Comparison of ENCODE assay signal across 12 mouse cellular contexts in the genomic region with DNA sequence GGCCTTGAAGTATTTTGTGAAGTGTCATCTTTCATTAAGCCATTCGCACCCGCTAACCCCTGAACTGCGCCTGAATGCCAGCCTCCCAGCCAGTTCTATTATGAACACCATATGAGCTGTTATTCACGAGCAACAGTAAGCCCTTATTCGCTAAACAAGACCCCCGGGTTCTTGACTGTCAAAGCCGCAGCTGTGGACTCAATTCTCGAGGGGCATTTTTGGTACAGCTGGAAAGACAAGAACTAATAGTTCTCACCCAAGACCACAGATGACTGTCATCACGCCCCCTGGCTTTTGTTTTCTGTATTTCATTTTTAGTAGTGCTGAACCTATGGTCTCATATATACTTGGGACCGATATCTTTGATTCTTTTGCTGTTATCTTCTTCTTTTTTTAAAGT. TPM values are rescaled to one million over a fixed set of nuclear protein-coding genes. Genes with fewer than 3 reads are reported as not detected.
DNase-seq lines count a peak whose midpoint lies in the region; ATAC-seq lines count a peak whose summit lies in the region.
"Had no signal": no experiment of that assay in that cellular context is flagged by ENCODE, and none has a peak within 500 bp of the region (broad histone marks: within the 10 kb centered on the region; RNA-seq: fewer than 3 reads in every experiment).

No protein-coding gene starts in this region.

- peak; percentile 36 to 50 for DNase-seq in cerebellum, postnatal 14 days
- no peak for DNase-seq in cerebellum, adult 11-12 months
- DNase-seq in left cerebral cortex, postnatal 4 days, result peak; percentile 17
- no peak for DNase-seq in left cerebral cortex, postnatal 36 days (ENCODE audit: low spot score in 2 of 2)
- no peak for DNase-seq in urinary bladder, postnatal 4 days (ENCODE audit: low spot score in 2 of 2)
- DNase-seq in frontal cortex, postnatal 14 days (ENCODE audit: low spot score in 2 of 2), result no peak

- H3K27me3 ChIP-seq in embryonic facial prominence, embryonic 15.5 days, result peaks cover 9% of the 10 kb centered on the region; the same call in 1 of the 2 replicates
- H3K27me3 ChIP-seq in midbrain, embryonic 16.5 days (ENCODE audit: control insufficient read depth, insufficient read depth, low read depth, low read length), result no peaks in the 10 kb centered on the region

- H3K36me3 ChIP-seq in embryonic facial prominence, embryonic 15.5 days, result no peaks in the 10 kb centered on the region
- H3K36me3 ChIP-seq in midbrain, embryonic 16.5 days (ENCODE audit: control insufficient read depth, insufficient read depth, low read length), result no peaks in the 10 kb centered on the region
- H3K36me3 ChIP-seq: heart, embryonic 10.5 days had no signal

- no peak overlapping the region for H3K27ac ChIP-seq in embryonic facial prominence, embryonic 15.5 days (replicated peaks)
- no peak overlapping the region for H3K27ac ChIP-seq in midbrain, embryonic 16.5 days (ENCODE audit: low read length)
- H3K27ac ChIP-seq: heart, embryonic 10.5 days had no signal

- no peak overlapping the region for H3K4me3 ChIP-seq in embryonic facial prominence, embryonic 15.5 days (replicated peaks)
- no peak overlapping the region for H3K4me3 ChIP-seq in midbrain, embryonic 16.5 days (ENCODE audit: low read depth, low read length)
- H3K4me3 ChIP-seq: erythroblast, embryonic 14.5 days; heart, embryonic 10.5 days; megakaryocyte, embryonic 14.5 days had no signal

- no peak overlapping the region for H3K9ac ChIP-seq in embryonic facial prominence, embryonic 15.5 days
- no peak overlapping the region for H3K9ac ChIP-seq in midbrain, embryonic 16.5 days (ENCODE audit: low read depth, low read length)

- intact Hi-C loops in left cerebral cortex, postnatal 4 days (cut with DNase I), result loop anchor here (5.0 kb wide), 2 partner anchors 201 to 221 kb away; no protein-coding TSS in a partner anchor
- intact Hi-C loops in left cerebral cortex, postnatal 36 days (cut with DNase I), result loop anchor here (1.0 to 2.0 kb wide), 2 partner anchors 203 to 219 kb away; no protein-coding TSS in a partner anchor

- H3K4me1 ChIP-seq in embryonic facial prominence, embryonic 15.5 days, result peaks cover 3% of the 10 kb centered on the region; the same call in 1 of the 2 replicates
- no peaks in the 10 kb centered on the region for H3K4me1 ChIP-seq in midbrain, embryonic 16.5 days (ENCODE audit: control insufficient read depth, insufficient read depth, low read length)
- H3K4me1 ChIP-seq: heart, embryonic 10.5 days had no signal

- WGBS in embryonic facial prominence, embryonic 15.5 days, result 39% methylated on average over 10 of the region's 10 CpGs
- 34% methylated on average over 10 of the region's 10 CpGs for WGBS in midbrain, embryonic 16.5 days

- H3K9me3 ChIP-seq in embryonic facial prominence, embryonic 15.5 days (replicated peaks), result no peaks in the 10 kb centered on the region
- no peaks in the 10 kb centered on the region for H3K9me3 ChIP-seq in midbrain, embryonic 16.5 days (replicated peaks; ENCODE audit: control insufficient read depth, low read length, poor library complexity, severe bottlenecking)
- H3K9me3 ChIP-seq: heart, embryonic 10.5 days had no signal

- no peak overlapping the region for H3K4me2 ChIP-seq in embryonic facial prominence, embryonic 15.5 days (replicated peaks)
- peak overlapping the region; percentile 27 for H3K4me2 ChIP-seq in midbrain, embryonic 16.5 days (ENCODE audit: low read length)

- ATAC-seq in embryonic facial prominence, embryonic 15.5 days (ENCODE audit: insufficient number of reproducible peaks, low FRiP score, low TSS enrichment, low read depth), result peak; percentile 74
- no peak; the same call in 1 of the 2 replicates for ATAC-seq in midbrain, embryonic 16.5 days

RNA-seq across cellular contexts. Expression of gene Usp44, which starts 17.6 kb away (rescaled TPM):
- under 1 TPM; 0.14 to 0.18 TPM for total RNA-seq in left cerebral cortex, postnatal 4 days (2021)
- not detected for total RNA-seq in left cerebral cortex, postnatal 36 days (2021)
- polyA plus RNA-seq in embryonic facial prominence, embryonic 15.5 days (2015; fragmentation: Nextera tagmentation; extraction: Ambion mirVana), result 1.3 TPM in 2 replicates
- polyA plus RNA-seq in midbrain, embryonic 16.5 days (2015; fragmentation: Nextera tagmentation; extraction: Ambion mirVana), result 0.14 and 0.30 TPM in 2 replicates
- total RNA-seq: left cerebral cortex, postnatal 25 days had no signal
- polyA plus RNA-seq: erythroblast, embryonic 14.5 days had no signal

Comparison
In these comparisons a context has a peak if more than half of its experiments do, and no peak if none do; other contexts are left out.
1. DNase-seq: peak in cerebellum, postnatal 14 days (2 of 2) and left cerebral cortex, postnatal 4 days (single experiment); none in cerebellum, adult 11-12 months (single experiment), left cerebral cortex, postnatal 36 days (0 of 2), urinary bladder, postnatal 4 days (0 of 2) and frontal cortex, postnatal 14 days (0 of 2).